Mouse (Mus musculus) right cerebral cortex, postnatal 14 days (tissue): Measurements from ENCODE around the gene Ap1s3.

Source experiments
- DNase-seq: peaks from one replicate; pipeline ENCODE4 v3.0.0; 2022

Ap1s3 gene

GRCm38 (mm10) chr1:79589971-79590763 lies 81.6 kb downstream of the Ap1s3 start:
- DNase-seq: no peak

- no peak for DNase-seq
Observed at GRCm38 (mm10) chr1:79589424-79589823, 82.3 kb downstream of the Ap1s3 start.

GRCm38 (mm10) chr1:79581136-79581679 lies 90.6 kb downstream of the Ap1s3 start:
- DNase-seq: peak; percentile 43

- DNase-seq: no peak
Observed at GRCm38 (mm10) chr1:79577357-79577756, 94.4 kb downstream of the Ap1s3 start.

- no peak for DNase-seq
Observed at GRCm38 (mm10) chr1:79571912-79572311, 99.9 kb downstream of the Ap1s3 start.

GRCm38 (mm10) chr1:79571126-79571525 lies 100.6 kb downstream of the Ap1s3 start:
- no peak for DNase-seq

- no peak for DNase-seq
Observed at GRCm38 (mm10) chr1:79561186-79561585, 110.6 kb downstream of the Ap1s3 start.
